Mouse (Mus musculus) C2C12 (cell line): ENCODE data around the gene Nop2. TPM values are rescaled to one million over a fixed set of nuclear protein-coding genes. Genes with fewer than 3 reads are reported as not detected.

Experiments
- H3K27me3 ChIP-seq: one replicate; pipeline ENCODE4 v1.6.1; 2011; ENCODE audit not compliant: control insufficient read depth, insufficient read depth, insufficient read length
- H3K36me3 ChIP-seq: one replicate; pipeline ENCODE4 v1.6.1; 2011; ENCODE audit not compliant: control insufficient read depth, insufficient read depth
- H3K4me3 ChIP-seq: one replicate; pipeline ENCODE4 v1.5.1; 2011; ENCODE audit warnings: mild to moderate bottlenecking, control low read depth; ENCODE audit not compliant: poor library complexity, insufficient read depth, severe bottlenecking
- H3K79me2 ChIP-seq: one replicate; pipeline ENCODE4 v1.6.1; 2011; ENCODE audit not compliant: control insufficient read depth, insufficient read depth
- H3K79me3 ChIP-seq: one replicate; pipeline ENCODE4 v1.6.1; 2011; ENCODE audit warnings: low read depth, control low read depth
- H3ac ChIP-seq: one replicate; pipeline ENCODE3; 2011; ENCODE audit warnings: low read depth; ENCODE audit not compliant: control insufficient read depth, insufficient read length
- CEBPB ChIP-seq: IDR thresholded peaks from one replicate; pipeline ENCODE4 v1.6.1; 2011; ENCODE audit warnings: low read depth, mild to moderate bottlenecking, control low read depth, moderate library complexity
- CTCF ChIP-seq: IDR thresholded peaks from one replicate; pipeline ENCODE4 v1.5.1; 2011; ENCODE audit not compliant: control insufficient read depth, insufficient read depth, insufficient read length
- FOSL1 ChIP-seq: IDR thresholded peaks from one replicate; pipeline ENCODE4 v1.8.0; 2011; ENCODE audit warnings: mild to moderate bottlenecking, low read length; ENCODE audit not compliant: poor library complexity, insufficient read depth, severe bottlenecking
- MAX ChIP-seq: IDR thresholded peaks from one replicate; pipeline ENCODE4 v1.6.1; 2011; ENCODE audit warnings: mild to moderate bottlenecking, control low read depth
- MYOD1 ChIP-seq: IDR thresholded peaks from one replicate; pipeline ENCODE4 v1.6.1; 2011; ENCODE audit warnings: low read depth; ENCODE audit not compliant: control insufficient read depth, insufficient read length
- MYOG ChIP-seq: IDR thresholded peaks from one replicate; pipeline ENCODE4 v1.6.1; 2011; ENCODE audit not compliant: control insufficient read depth, insufficient read length; ENCODE audit errors: extremely low read depth
- USF1 ChIP-seq: IDR thresholded peaks from one replicate; pipeline ENCODE4 v1.6.1; 2011; ENCODE audit warnings: low read depth, mild to moderate bottlenecking, control low read depth, moderate library complexity
- polyA plus RNA-seq: library from polyadenylated mRNA; unstranded; fragments of >200 nt; fragmentation: generic; extraction: Trizol; gene quantifications from one replicate; pipeline ENCODE4 v1.2.1, GENCODE M21; 2012; ENCODE audit warnings: missing spikeins

Nop2 gene
- polyA plus RNA-seq, 1 experiment = 132 TPM

DNA sequence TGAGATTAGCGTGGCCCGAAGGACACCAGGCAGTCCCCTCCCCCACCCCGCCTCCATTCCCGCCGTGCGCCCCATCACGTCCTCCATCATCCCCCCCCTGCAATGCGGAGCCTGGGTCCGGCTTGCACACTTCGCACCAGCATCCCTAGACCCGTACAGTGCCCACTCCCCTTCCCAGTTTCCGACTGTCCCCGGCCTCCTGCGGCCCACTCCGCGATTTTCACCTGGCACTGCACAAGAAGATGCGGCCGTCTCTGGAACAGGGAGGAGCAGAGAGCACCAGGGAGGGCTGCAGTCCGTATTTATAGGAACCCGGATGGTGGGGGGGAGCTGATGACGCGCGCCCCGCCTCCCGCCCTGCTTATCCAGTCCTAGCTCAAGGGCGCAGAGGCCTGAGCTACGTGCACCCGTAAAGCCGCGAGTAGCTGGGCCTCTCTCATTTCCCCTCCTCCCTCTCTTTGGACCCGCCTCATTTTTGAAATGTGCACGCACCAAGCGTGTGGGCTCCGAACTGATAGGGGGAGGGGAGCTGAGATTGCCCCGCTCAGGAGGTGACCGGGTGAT, 33.7 kb downstream of the Nop2 start:
- Histone ChIP-seq H3ac (peak overlapping the region; percentile 96), H3K4me3 (peak overlapping the region; percentile 98), H3K79me3 (peaks cover 26% of the 10 kb centered on the region), H3K79me2 (peaks cover 44% of the 10 kb centered on the region), H3K27me3 (no peaks in the 10 kb centered on the region), H3K36me3 (peaks cover 66% of the 10 kb centered on the region)
- no peak for TF ChIP-seq MYOD1
- TF ChIP-seq MAX = peak; percentile 60
- TF ChIP-seq CTCF = no peak
- TF ChIP-seq MYOG = no peak
- no peak for TF ChIP-seq FOSL1
- no peak for TF ChIP-seq USF1
- no peak for TF ChIP-seq CEBPB

DNA sequence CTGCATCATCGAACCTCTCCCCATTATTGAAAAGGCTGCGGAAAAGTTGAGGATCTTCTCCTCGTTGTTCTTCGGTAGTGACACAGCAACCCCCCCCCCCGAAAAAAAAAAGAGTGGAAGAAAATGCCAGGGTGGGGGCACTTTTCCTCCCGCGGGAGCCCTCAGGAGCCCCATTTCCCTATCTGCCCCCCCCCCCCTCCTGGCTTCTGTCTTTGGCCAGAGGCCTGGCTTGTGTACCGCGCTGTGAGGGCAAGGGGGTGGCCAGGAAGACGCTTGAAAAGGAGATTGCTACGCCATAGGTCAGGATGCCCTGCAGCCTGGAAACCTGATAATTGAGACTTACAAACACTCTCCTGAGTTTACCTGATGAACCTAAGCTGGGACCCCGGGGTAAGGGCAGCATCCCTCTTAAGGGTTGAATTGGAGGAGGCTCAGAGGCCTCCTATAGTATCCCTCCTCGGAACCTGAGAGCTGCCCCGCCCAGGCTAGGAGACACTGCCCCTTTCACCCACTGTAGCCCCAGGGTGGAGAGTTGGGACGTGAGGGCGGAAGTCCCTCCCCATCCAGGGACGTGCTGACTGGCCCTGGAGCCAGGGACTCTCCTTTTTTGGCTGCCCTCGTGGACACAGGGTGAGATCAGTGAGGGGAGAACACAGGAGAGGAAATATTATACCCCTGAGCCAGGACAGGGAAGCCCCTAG, 34.5 kb downstream of the Nop2 start, which contains the start of gene Gapdh:
Gene Gapdh (minus strand): TSS at position 417 of the 701 bp plus-strand sequence.
- H3K4me3 ChIP-seq = peak within 1 kb of the TSS; percentile 98
- H3K79me2 ChIP-seq = peaks cover 44% of the 10 kb centered on the region
- H3ac ChIP-seq = peak within 1 kb of the TSS; percentile 96
- TF ChIP-seq MYOD1 = no peak
- no peak for TF ChIP-seq CEBPB
- TF ChIP-seq FOSL1 = no peak
- TF ChIP-seq USF1 = no peak
- no peak for TF ChIP-seq CTCF
- no peak for TF ChIP-seq MAX
- TF ChIP-seq MYOG = no peak
- peaks cover 26% of the 10 kb centered on the region for H3K79me3 ChIP-seq
- H3K27me3 ChIP-seq = no peaks in the 10 kb centered on the region
- H3K36me3 ChIP-seq = peaks cover 63% of the 10 kb centered on the region

DNA sequence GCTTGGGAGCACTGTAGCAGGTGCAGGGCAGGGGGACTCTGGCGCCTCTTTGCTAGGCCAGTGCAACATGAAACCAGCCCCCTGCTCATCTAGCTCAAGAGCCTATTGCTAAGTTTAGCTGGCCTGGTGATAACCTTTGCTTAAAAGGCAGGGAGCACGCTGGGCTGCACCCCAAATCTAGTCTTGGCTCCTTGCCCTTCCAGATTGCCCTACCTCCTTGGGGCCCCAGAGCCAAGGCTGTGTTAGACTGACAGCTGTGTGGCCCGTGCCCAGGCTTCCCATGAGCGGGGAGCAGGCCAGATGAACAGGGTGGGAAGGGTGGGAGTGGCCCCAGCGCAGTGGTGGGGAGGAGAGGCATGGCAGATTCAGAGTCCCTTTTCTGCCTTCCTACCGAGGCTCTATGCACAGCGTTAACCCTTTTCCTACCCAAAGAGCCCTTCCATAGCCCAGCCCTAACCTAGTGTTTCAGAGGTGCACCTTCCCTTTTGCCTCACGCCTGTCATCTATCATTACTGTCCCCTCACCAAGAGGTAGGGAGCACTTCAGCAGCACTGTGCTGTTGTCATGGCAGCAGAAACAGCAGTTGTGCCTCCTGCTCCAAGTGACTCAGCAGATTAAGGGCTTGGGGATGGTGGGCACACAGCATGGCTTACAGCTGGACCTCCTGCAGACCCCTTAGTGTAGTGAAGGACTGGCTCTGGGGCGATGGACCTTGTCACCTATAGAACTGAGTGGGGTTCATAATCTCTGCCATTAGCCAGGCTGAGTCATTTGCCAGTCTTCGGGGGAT, 35.3 kb downstream of the Nop2 start:
- H3K36me3 ChIP-seq = peaks cover 72% of the 10 kb centered on the region
- no peaks in the 10 kb centered on the region for H3K27me3 ChIP-seq
- H3K79me3 ChIP-seq = peaks cover 26% of the 10 kb centered on the region
- H3K4me3 ChIP-seq = peak overlapping the region; percentile 98
- H3K79me2 ChIP-seq = peaks cover 44% of the 10 kb centered on the region
- H3ac ChIP-seq = peak overlapping the region; percentile 42
- no peak for TF ChIP-seq MAX
- no peak for TF ChIP-seq USF1
- no peak for TF ChIP-seq MYOG
- TF ChIP-seq MYOD1 = no peak
- TF ChIP-seq CEBPB = no peak
- TF ChIP-seq CTCF = no peak
- no peak for TF ChIP-seq FOSL1

DNA sequence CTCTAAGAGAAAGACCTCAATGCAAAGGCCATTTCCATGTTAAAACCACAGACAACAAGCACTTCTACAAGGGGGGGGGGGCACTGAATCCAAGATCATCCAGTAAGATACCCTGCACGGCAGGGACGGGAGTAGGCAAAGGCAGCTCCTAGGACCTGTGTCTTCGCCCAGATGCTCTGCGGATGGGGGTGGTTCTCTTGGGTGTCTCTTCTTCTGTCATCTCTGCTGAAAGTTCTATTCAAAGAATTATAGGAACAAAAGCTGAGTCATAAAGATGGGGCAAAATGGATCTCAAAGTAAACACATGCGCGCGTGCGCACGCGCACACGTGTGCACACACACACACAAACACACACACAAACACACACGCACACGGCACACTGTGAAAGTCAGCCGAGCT, 36.4 kb downstream of the Nop2 start:
- H3K4me3 ChIP-seq = no peak overlapping the region
- H3K36me3 ChIP-seq = peaks cover 72% of the 10 kb centered on the region
- H3K79me3 ChIP-seq = peaks cover 21% of the 10 kb centered on the region
- peaks cover 35% of the 10 kb centered on the region for H3K79me2 ChIP-seq
- TF ChIP-seq CTCF (no peak), CEBPB (no peak), FOSL1 (no peak), USF1 (no peak), MYOG (no peak), MYOD1 (no peak)
- H3ac ChIP-seq = no peak overlapping the region
- no peaks in the 10 kb centered on the region for H3K27me3 ChIP-seq

DNA sequence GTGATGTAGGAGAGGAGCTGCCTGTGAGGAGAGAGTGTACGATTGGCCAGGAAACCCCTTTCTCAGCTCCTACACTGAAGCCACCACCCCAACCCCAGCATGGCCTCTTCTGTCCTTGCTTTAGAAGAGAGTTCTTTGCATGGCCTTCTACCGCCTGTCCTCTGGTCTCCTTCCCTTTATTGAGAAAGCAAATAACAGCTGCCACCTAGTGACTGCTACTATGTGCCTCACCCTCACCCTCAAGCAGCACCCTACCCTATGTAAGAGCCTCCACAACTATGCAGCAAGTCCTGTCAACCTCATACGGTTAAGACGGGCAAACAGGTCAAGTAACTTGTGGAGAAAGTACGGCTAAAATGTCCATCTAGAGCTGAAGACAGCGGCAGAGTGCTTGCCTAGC, 38.5 kb downstream of the Nop2 start:
- H3ac ChIP-seq = no peak overlapping the region
- H3K79me2 ChIP-seq = peaks cover 14% of the 10 kb centered on the region
- TF ChIP-seq USF1 (no peak), CTCF (no peak), CEBPB (no peak), FOSL1 (no peak), MYOD1 (no peak), MYOG (no peak)
- no peaks in the 10 kb centered on the region for H3K27me3 ChIP-seq
- H3K79me3 ChIP-seq = peaks cover 1% of the 10 kb centered on the region
- H3K36me3 ChIP-seq = peaks cover 69% of the 10 kb centered on the region
- no peak overlapping the region for H3K4me3 ChIP-seq
